Mouse (Mus musculus) adrenal gland, postnatal 25 days (tissue): ENCODE data around the gene Mdga1. TPM values are rescaled to one million over a fixed set of nuclear protein-coding genes. Genes with fewer than 3 reads are reported as not detected.

Source experiments
- DNase-seq: peaks from one replicate; pipeline ENCODE4 v3.0.0; 2021; ENCODE audit warnings: mixed read lengths
- total RNA-seq: library from RNA; stranded (reverse); gene quantifications from 2 replicates; pipeline ENCODE4 v1.2.3, GENCODE M21; 2021

The Mdga1 gene
- total RNA-seq, 1 experiment from 2014 or later, result 1.9 TPM

- peak; percentile 32 for DNase-seq
These were observed 127.9 kb downstream of the Mdga1 start for GRCm38 (mm10) chr17:29841781-29842690.

- DNase-seq, result no peak
These were observed 131.9 kb downstream of the Mdga1 start for GRCm38 (mm10) chr17:29838029-29838428.

GRCm38 (mm10) chr17:29837441-29837840, 132.4 kb downstream of the Mdga1 start:
- DNase-seq, result no peak

- DNase-seq, result no peak
These were observed 135.1 kb downstream of the Mdga1 start for GRCm38 (mm10) chr17:29834768-29835167.

- DNase-seq, result no peak
These were observed 135.6 kb downstream of the Mdga1 start for GRCm38 (mm10) chr17:29834333-29834732.

GRCm38 (mm10) chr17:29831696-29832095, 138.2 kb downstream of the Mdga1 start:
- peak; percentile 51 for DNase-seq

- no peak for DNase-seq
These were observed 140.8 kb downstream of the Mdga1 start for GRCm38 (mm10) chr17:29829136-29829535.

- no peak for DNase-seq
These were observed 142.3 kb downstream of the Mdga1 start for GRCm38 (mm10) chr17:29827602-29828001.

GRCm38 (mm10) chr17:29824512-29825120, 145.3 kb downstream of the Mdga1 start:
- no peak for DNase-seq

GRCm38 (mm10) chr17:29824208-29824509, 145.7 kb downstream of the Mdga1 start:
- no peak for DNase-seq

GRCm38 (mm10) chr17:29823439-29824207, 146.3 kb downstream of the Mdga1 start:
- no peak for DNase-seq

GRCm38 (mm10) chr17:29819608-29820007, 150.3 kb downstream of the Mdga1 start:
- peak; percentile 35 for DNase-seq

GRCm38 (mm10) chr17:29818989-29819388, 150.9 kb downstream of the Mdga1 start:
- DNase-seq, result no peak

GRCm38 (mm10) chr17:29818264-29818945, 151.5 kb downstream of the Mdga1 start:
- no peak for DNase-seq

GRCm38 (mm10) chr17:29814758-29815157, 155.1 kb downstream of the Mdga1 start:
- DNase-seq, result no peak

- DNase-seq, result no peak
These were observed 156.6 kb downstream of the Mdga1 start for GRCm38 (mm10) chr17:29813328-29813727.

- DNase-seq, result no peak
These were observed 166.3 kb downstream of the Mdga1 start for GRCm38 (mm10) chr17:29803545-29803944.

GRCm38 (mm10) chr17:29801358-29801757, 168.5 kb downstream of the Mdga1 start:
- peak; percentile 81 for DNase-seq

- DNase-seq, result no peak
These were observed 169.8 kb downstream of the Mdga1 start for GRCm38 (mm10) chr17:29800096-29800455.

GRCm38 (mm10) chr17:29799398-29800095, 170.3 kb downstream of the Mdga1 start:
- DNase-seq, result no peak

- no peak for DNase-seq
These were observed 171.7 kb downstream of the Mdga1 start for GRCm38 (mm10) chr17:29798151-29798550.

GRCm38 (mm10) chr17:29796787-29797186, 173.1 kb downstream of the Mdga1 start:
- DNase-seq, result no peak
